11 mouse cellular contexts compared by ENCODE assay signal in genomic region chr4:133261641-133262374, GRCm38 (mm10). TPM values are rescaled to one million over a fixed set of nuclear protein-coding genes. Genes with fewer than 3 reads are reported as not detected.
DNase-seq lines count a peak whose midpoint lies in the region; ATAC-seq lines count a peak whose summit lies in the region.
"Had no signal": no experiment of that assay in that cellular context is flagged by ENCODE, and none has a peak within 500 bp of the region (broad histone marks: within the 10 kb centered on the region; RNA-seq: fewer than 3 reads in every experiment).

No protein-coding gene starts in this region.

- H3K4me3 ChIP-seq in midbrain, embryonic 10.5 days, result no peak overlapping the region
- H3K4me3 ChIP-seq in midbrain, embryonic 11.5 days (ENCODE audit: low read depth, low read length), result no peak overlapping the region
- 0 out of 2 replicates have a peak overlapping the region, but pooled peaks have one; percentile 13 for H3K4me3 ChIP-seq in embryonic facial prominence, embryonic 10.5 days
- no peak overlapping the region for H3K4me3 ChIP-seq in midbrain, embryonic 15.5 days

- H3K4me1 ChIP-seq in midbrain, embryonic 10.5 days, result peaks cover 5% of the 10 kb centered on the region
- no peaks in the 10 kb centered on the region for H3K4me1 ChIP-seq in midbrain, embryonic 11.5 days (ENCODE audit: control insufficient read depth, insufficient read depth, low read length)
- H3K4me1 ChIP-seq in embryonic facial prominence, embryonic 10.5 days, result peaks cover 29% of the 10 kb centered on the region
- H3K4me1 ChIP-seq in midbrain, embryonic 15.5 days, result no peaks in the 10 kb centered on the region

- H3K27ac ChIP-seq in midbrain, embryonic 10.5 days (replicated peaks), result 0 out of 2 replicates have a peak overlapping the region, but pooled peaks have one; percentile 39
- no peak overlapping the region for H3K27ac ChIP-seq in midbrain, embryonic 11.5 days (ENCODE audit: low read depth, low read length)
- peak overlapping the region; percentile 71 for H3K27ac ChIP-seq in embryonic facial prominence, embryonic 10.5 days (replicated peaks)
- H3K27ac ChIP-seq in midbrain, embryonic 15.5 days, result no peak overlapping the region

- no peak overlapping the region for H3K9ac ChIP-seq in midbrain, embryonic 11.5 days (ENCODE audit: low read length)
- H3K9ac ChIP-seq in midbrain, embryonic 15.5 days, result no peak overlapping the region

- peaks cover 15% of the 10 kb centered on the region for H3K9me3 ChIP-seq in midbrain, embryonic 10.5 days (replicated peaks)
- H3K9me3 ChIP-seq in midbrain, embryonic 11.5 days (ENCODE audit: control insufficient read depth, low read length), result peaks cover 3% of the 10 kb centered on the region; the same call in 1 of the 2 replicates
- peaks cover 6% of the 10 kb centered on the region; the same call in 1 of the 2 replicates for H3K9me3 ChIP-seq in embryonic facial prominence, embryonic 10.5 days
- H3K9me3 ChIP-seq in midbrain, embryonic 15.5 days, result no peaks in the 10 kb centered on the region

- ATAC-seq in midbrain, embryonic 11.5 days (ENCODE audit: low FRiP score), result no peak
- peak; percentile 69 for ATAC-seq in megakaryocyte, adult 5-6 weeks (ENCODE audit: poor library complexity, severe bottlenecking)
- ATAC-seq in midbrain, embryonic 15.5 days (replicated peaks), result no peak

- H3K4me2 ChIP-seq in midbrain, embryonic 11.5 days, result no peak overlapping the region
- no peak overlapping the region for H3K4me2 ChIP-seq in midbrain, embryonic 15.5 days

- no peak for DNase-seq in midbrain, embryonic 10.5 days (ENCODE audit: low spot score)
- DNase-seq in midbrain, embryonic 11.5 days (ENCODE audit: low spot score, missing footprints), result no peak
- no peak for DNase-seq in embryonic facial prominence, embryonic 10.5 days (ENCODE audit: low spot score)
- peak; percentile 65 to 83 for DNase-seq in thymus, postnatal 36 days
- DNase-seq in right cerebral cortex, postnatal 14 days, result no peak
- no peak for DNase-seq in urinary bladder, adult 2 months (ENCODE audit: low spot score)
- DNase-seq: adrenal gland, postnatal 36 days; cerebellum, postnatal 14 days; gastrocnemius, postnatal 25 days had no signal

- 51% methylated on average over 10 of the region's 10 CpGs for WGBS in midbrain, embryonic 10.5 days
- 49% methylated on average over 10 of the region's 10 CpGs for WGBS in midbrain, embryonic 11.5 days
- WGBS in embryonic facial prominence, embryonic 10.5 days, result 39% methylated on average over 10 of the region's 10 CpGs
- 46% methylated on average over 10 of the region's 10 CpGs for WGBS in midbrain, embryonic 15.5 days

- H3K36me3 ChIP-seq in midbrain, embryonic 10.5 days, result peaks cover 40% of the 10 kb centered on the region
- H3K36me3 ChIP-seq in midbrain, embryonic 11.5 days (ENCODE audit: control insufficient read depth, insufficient read depth, low read length), result peaks cover 24% of the 10 kb centered on the region
- peaks cover 41% of the 10 kb centered on the region for H3K36me3 ChIP-seq in embryonic facial prominence, embryonic 10.5 days (replicated peaks)
- peaks cover 21% of the 10 kb centered on the region for H3K36me3 ChIP-seq in midbrain, embryonic 15.5 days (replicated peaks)

- H3K27me3 ChIP-seq in midbrain, embryonic 10.5 days (ENCODE audit: low read depth, poor library complexity, severe bottlenecking), result peaks cover 23% of the 10 kb centered on the region
- H3K27me3 ChIP-seq in midbrain, embryonic 11.5 days (ENCODE audit: control insufficient read depth, insufficient read depth, low read length), result peaks cover 3% of the 10 kb centered on the region; the same call in 1 of the 2 replicates
- H3K27me3 ChIP-seq in embryonic facial prominence, embryonic 10.5 days (replicated peaks; ENCODE audit: low read depth, poor library complexity, severe bottlenecking), result peaks cover 25% of the 10 kb centered on the region
- H3K27me3 ChIP-seq in midbrain, embryonic 15.5 days (replicated peaks), result peaks cover 8% of the 10 kb centered on the region; the same call in 1 of the 2 replicates

RNA-seq across cellular contexts. Expression of gene Sytl1, which starts 1.1 kb away (rescaled TPM):
- 1.3 and 1.5 TPM in 2 replicates for polyA plus RNA-seq in midbrain, embryonic 10.5 days (2016; fragmentation: Nextera tagmentation; extraction: Ambion mirVana)
- 0.37 and 0.83 TPM in 2 replicates for polyA plus RNA-seq in midbrain, embryonic 11.5 days (2014; fragmentation: Nextera tagmentation; extraction: Ambion mirVana)
- polyA plus RNA-seq in embryonic facial prominence, embryonic 10.5 days (2016; fragmentation: Nextera tagmentation; extraction: Ambion mirVana), result 1.3 and 1.6 TPM in 2 replicates
- 1.9 and 2.5 TPM in 2 replicates for total RNA-seq in megakaryocyte, adult 5-6 weeks (2015)
- 2.1 and 3.7 TPM in 2 replicates for total RNA-seq in megakaryocyte, adult 5-6 weeks (2017)
- polyA plus RNA-seq in midbrain, embryonic 15.5 days (2015; fragmentation: Nextera tagmentation; extraction: Ambion mirVana), result 0.56 and 0.65 TPM in 2 replicates
- polyA plus RNA-seq in urinary bladder, adult 2 months (2012; rRNA removed), result 67.1 and 79.6 TPM in 2 replicates

RNA-seq across cellular contexts. Expression of gene Tmem222, which starts 15.8 kb away (rescaled TPM):
- polyA plus RNA-seq in midbrain, embryonic 10.5 days (2016; fragmentation: Nextera tagmentation; extraction: Ambion mirVana), result 91.9 and 92.2 TPM in 2 replicates
- 71.2 and 82.0 TPM in 2 replicates for polyA plus RNA-seq in midbrain, embryonic 11.5 days (2014; fragmentation: Nextera tagmentation; extraction: Ambion mirVana)
- polyA plus RNA-seq in embryonic facial prominence, embryonic 10.5 days (2016; fragmentation: Nextera tagmentation; extraction: Ambion mirVana), result 81.4 and 86.7 TPM in 2 replicates
- 34.2 and 38.5 TPM in 2 replicates for total RNA-seq in megakaryocyte, adult 5-6 weeks (2015)
- 13.3 and 15.0 TPM in 2 replicates for total RNA-seq in megakaryocyte, adult 5-6 weeks (2017)
- 118 and 120 TPM in 2 replicates for polyA plus RNA-seq in midbrain, embryonic 15.5 days (2015; fragmentation: Nextera tagmentation; extraction: Ambion mirVana)
- 81.0 and 92.6 TPM in 2 replicates for polyA plus RNA-seq in urinary bladder, adult 2 months (2012; rRNA removed)

RNA-seq across cellular contexts. Expression of gene Map3k6, which starts 21.2 kb away (rescaled TPM):
- 2.6 and 3.0 TPM in 2 replicates for polyA plus RNA-seq in midbrain, embryonic 10.5 days (2016; fragmentation: Nextera tagmentation; extraction: Ambion mirVana)
- polyA plus RNA-seq in midbrain, embryonic 11.5 days (2014; fragmentation: Nextera tagmentation; extraction: Ambion mirVana), result 1.3 and 2.0 TPM in 2 replicates
- 1.7 and 1.8 TPM in 2 replicates for polyA plus RNA-seq in embryonic facial prominence, embryonic 10.5 days (2016; fragmentation: Nextera tagmentation; extraction: Ambion mirVana)
- 10.2 and 11.7 TPM in 2 replicates for total RNA-seq in megakaryocyte, adult 5-6 weeks (2015)
- 9.1 and 13.4 TPM in 2 replicates for total RNA-seq in megakaryocyte, adult 5-6 weeks (2017)
- 1.6 and 2.0 TPM in 2 replicates for polyA plus RNA-seq in midbrain, embryonic 15.5 days (2015; fragmentation: Nextera tagmentation; extraction: Ambion mirVana)
- polyA plus RNA-seq in urinary bladder, adult 2 months (2012; rRNA removed), result 23.8 and 24.2 TPM in 2 replicates

RNA-seq across cellular contexts. Expression of gene Gpr3, which starts 49.5 kb away (rescaled TPM):
- polyA plus RNA-seq in midbrain, embryonic 10.5 days (2016; fragmentation: Nextera tagmentation; extraction: Ambion mirVana), result 0.17 and 0.35 TPM in 2 replicates
- polyA plus RNA-seq in midbrain, embryonic 11.5 days (2014; fragmentation: Nextera tagmentation; extraction: Ambion mirVana), result 0.10 and 0.55 TPM in 2 replicates
- 0.11 and 0.57 TPM in 2 replicates for polyA plus RNA-seq in embryonic facial prominence, embryonic 10.5 days (2016; fragmentation: Nextera tagmentation; extraction: Ambion mirVana)
- total RNA-seq in megakaryocyte, adult 5-6 weeks (2015), result 0.21 TPM in 1 of 2 replicates, not detected in the other
- total RNA-seq in megakaryocyte, adult 5-6 weeks (2017), result not detected in 2 replicates
- polyA plus RNA-seq in midbrain, embryonic 15.5 days (2015; fragmentation: Nextera tagmentation; extraction: Ambion mirVana), result 1.3 and 2.0 TPM in 2 replicates
- 0.15 and 0.36 TPM in 2 replicates for polyA plus RNA-seq in urinary bladder, adult 2 months (2012; rRNA removed)
- total RNA-seq: gastrocnemius, postnatal 25 days had no signal

RNA-seq across cellular contexts. Expression of gene Cd164l2, which starts 49.9 kb away (rescaled TPM):
- polyA plus RNA-seq in midbrain, embryonic 10.5 days (2016; fragmentation: Nextera tagmentation; extraction: Ambion mirVana), result 0.99 and 1.7 TPM in 2 replicates
- 0.23 and 0.47 TPM in 2 replicates for polyA plus RNA-seq in midbrain, embryonic 11.5 days (2014; fragmentation: Nextera tagmentation; extraction: Ambion mirVana)
- 3.0 and 5.2 TPM in 2 replicates for polyA plus RNA-seq in embryonic facial prominence, embryonic 10.5 days (2016; fragmentation: Nextera tagmentation; extraction: Ambion mirVana)
- not detected in 2 replicates for total RNA-seq in megakaryocyte, adult 5-6 weeks (2015)
- not detected in 2 replicates for total RNA-seq in megakaryocyte, adult 5-6 weeks (2017)
- polyA plus RNA-seq in midbrain, embryonic 15.5 days (2015; fragmentation: Nextera tagmentation; extraction: Ambion mirVana), result 3.0 and 5.0 TPM in 2 replicates
- polyA plus RNA-seq in urinary bladder, adult 2 months (2012; rRNA removed), result 1.5 and 2.1 TPM in 2 replicates
- total RNA-seq: gastrocnemius, postnatal 25 days had no signal

Comparison
In these comparisons a context has a peak if more than half of its experiments do, and no peak if none do; other contexts are left out.
1. H3K27ac ChIP-seq: peak in midbrain, embryonic 10.5 days (single experiment) and embryonic facial prominence, embryonic 10.5 days (single experiment); none in midbrain, embryonic 11.5 days (single experiment) and midbrain, embryonic 15.5 days (single experiment).
2. DNase-seq: peak in thymus, postnatal 36 days (2 of 2); none in midbrain, embryonic 10.5 days (single experiment), midbrain, embryonic 11.5 days (single experiment), embryonic facial prominence, embryonic 10.5 days (single experiment), right cerebral cortex, postnatal 14 days (single experiment) and urinary bladder, adult 2 months (single experiment).
3. RNA of gene Sytl1, which starts 1.1 kb away (polyA plus RNA-seq): 67.1 to 79.6 TPM in urinary bladder, adult 2 months; 1.3 to 1.6 TPM in embryonic facial prominence, embryonic 10.5 days, 1.3 to 1.5 TPM in midbrain, embryonic 10.5 days, 0.56 to 0.65 TPM in midbrain, embryonic 15.5 days and 0.37 to 0.83 TPM in midbrain, embryonic 11.5 days; every median in the first group is over 10 times any median in the second.